Mouse (Mus musculus) hindbrain, embryonic 12.5 days (tissue): ENCODE results near the gene Fam131c. TPM values are rescaled to one million over a fixed set of nuclear protein-coding genes. Genes with fewer than 3 reads are reported as not detected.
A peak's percentile ranks its signal among the peaks of the same experiment; 100 is the strongest.

Source experiments
- ATAC-seq: fragments of 200-750 bp; cut with Nextera tagmentation; 2 replicates; pipeline ENCODE4 v1.8.0; 2017; ENCODE audit warnings: moderate TSS enrichment; ENCODE audit not compliant: low FRiP score
- H3K27ac ChIP-seq: fragments of 300-500 bp; sonication (generic); 2 replicates; pipeline ENCODE4 v1.5.1; 2016; ENCODE audit warnings: mild to moderate bottlenecking
- H3K27me3 ChIP-seq: fragments of 300-500 bp; sonication (generic); 2 replicates; pipeline ENCODE4 v1.6.1; 2016; ENCODE audit warnings: mild to moderate bottlenecking
- H3K36me3 ChIP-seq: fragments of 300-500 bp; sonication (generic); 2 replicates; pipeline ENCODE4 v1.6.1; 2016; ENCODE audit warnings: mild to moderate bottlenecking
- H3K4me1 ChIP-seq: fragments of 300-500 bp; sonication (generic); 2 replicates; pipeline ENCODE4 v1.6.1; 2016
- H3K4me2 ChIP-seq: fragments of 300-500 bp; sonication (generic); replicated peaks from 2 replicates; pipeline ENCODE4 v1.6.1; 2016; ENCODE audit warnings: mild to moderate bottlenecking
- H3K4me3 ChIP-seq: fragments of 300-500 bp; sonication (generic); 2 replicates; pipeline ENCODE4 v1.5.1; 2016; ENCODE audit warnings: mild to moderate bottlenecking
- H3K9ac ChIP-seq: fragments of 300-500 bp; sonication (generic); 2 replicates; pipeline ENCODE4 v1.6.1; 2016; ENCODE audit warnings: mild to moderate bottlenecking, moderate library complexity
- H3K9me3 ChIP-seq: fragments of 300-500 bp; sonication (generic); replicated peaks from 2 replicates; pipeline ENCODE4 v1.6.1; 2016; ENCODE audit warnings: mild to moderate bottlenecking
- WGBS: fragments of 180-500 bp; shearing (Covaris S2); methylation state at CpG from one replicate; pipeline ENCODE4 v1.1.7; 2016; 5-methylcytosine and 5-hydroxymethylcytosine counted together
- polyA plus RNA-seq: library from polyadenylated mRNA; unstranded; fragments of >200 nt; fragmentation: Nextera tagmentation; extraction: Ambion mirVana; gene quantifications from 2 replicates; pipeline ENCODE4 v1.2.1, GENCODE M21; 2016

Gene Fam131c
- polyA plus RNA-seq, 1 experiment from 2014 or later = 2.5 TPM

DNA sequence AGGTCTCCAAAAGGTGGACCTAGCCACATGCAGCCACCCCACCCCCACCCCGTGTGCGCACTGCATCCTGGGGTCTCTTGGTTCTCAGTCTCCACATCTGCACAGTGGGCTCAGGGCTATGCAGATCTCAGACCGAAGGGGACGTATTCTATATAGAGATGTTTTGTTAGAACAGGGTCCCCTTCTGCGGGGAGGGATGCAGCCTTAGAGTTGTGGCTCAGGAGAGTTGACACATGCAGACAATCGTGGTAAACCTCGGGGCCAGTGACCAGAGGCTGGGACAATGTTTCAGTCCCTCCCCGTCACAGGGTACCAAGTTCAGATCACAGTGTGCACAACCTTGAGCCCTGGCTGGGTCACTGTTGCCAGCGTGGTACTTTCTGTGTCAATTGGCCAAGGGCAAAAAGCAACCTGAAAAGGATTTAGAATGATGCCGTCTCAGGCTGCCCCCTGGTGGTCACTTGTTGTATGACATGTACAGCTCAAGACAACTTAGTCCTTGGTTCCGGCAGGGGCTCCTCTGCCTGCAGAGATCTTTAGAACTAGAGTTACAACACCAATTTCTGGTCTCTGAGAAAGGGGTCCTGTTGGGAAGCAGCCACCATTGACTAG lies 5.0 kb upstream of the Fam131c start:
- H3K27me3 ChIP-seq = peaks cover 61% of the 10 kb centered on the region
- peaks cover 13% of the 10 kb centered on the region for H3K4me1 ChIP-seq
- H3K9me3 ChIP-seq = no peaks in the 10 kb centered on the region
- H3K4me3 ChIP-seq = no peak overlapping the region
- H3K36me3 ChIP-seq = no peaks in the 10 kb centered on the region
- ATAC-seq = 0 out of 2 replicates have a peak, but pooled peaks have one; percentile 12
- 30% methylated on average over 11 of the region's 11 CpGs for WGBS
- no peak overlapping the region for H3K9ac ChIP-seq
- no peak overlapping the region for H3K4me2 ChIP-seq
- no peak overlapping the region for H3K27ac ChIP-seq

DNA sequence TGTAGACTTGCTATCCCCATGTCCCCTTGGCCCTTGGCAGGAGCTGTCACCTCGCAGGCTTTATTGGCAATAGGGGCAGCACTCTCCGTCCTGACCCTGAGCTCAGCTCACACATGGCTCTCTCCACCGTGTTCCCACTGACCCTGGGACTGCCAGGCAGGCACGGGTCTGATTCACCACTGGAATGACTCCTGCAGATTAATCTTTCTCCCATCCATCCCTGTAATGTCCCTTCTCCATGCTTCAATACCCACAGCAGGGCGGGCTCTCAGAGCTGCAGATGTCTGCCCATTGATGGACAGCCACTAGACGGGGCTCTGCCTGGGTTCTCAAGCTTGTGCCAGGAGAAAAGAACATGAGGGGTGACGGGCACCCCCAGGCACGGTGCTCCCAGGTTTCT lies 2.9 kb upstream of the Fam131c start:
- Histone ChIP-seq H3K4me3 (no peak overlapping the region), H3K9ac (no peak overlapping the region), H3K27me3 (peaks cover 77% of the 10 kb centered on the region), H3K4me1 (peaks cover 9% of the 10 kb centered on the region; the same call in 1 of the 2 replicates), H3K4me2 (no peak overlapping the region), H3K27ac (no peak overlapping the region), H3K9me3 (no peaks in the 10 kb centered on the region), H3K36me3 (no peaks in the 10 kb centered on the region)
- 49% methylated on average over 8 of the region's 8 CpGs for WGBS
- ATAC-seq = no peak

- Histone ChIP-seq H3K4me1 (peaks cover 9% of the 10 kb centered on the region; the same call in 1 of the 2 replicates), H3K36me3 (no peaks in the 10 kb centered on the region), H3K27me3 (peaks cover 81% of the 10 kb centered on the region), H3K9ac (no peak overlapping the region), H3K4me2 (no peak overlapping the region), H3K9me3 (no peaks in the 10 kb centered on the region), H3K27ac (no peak overlapping the region), H3K4me3 (no peak overlapping the region)
- WGBS = 43% methylated on average over 7 of the region's 7 CpGs
- ATAC-seq = no peak
Measured at GRCm38 (mm10) chr4:141365876-141366275, 2.1 kb upstream of the Fam131c start.

DNA sequence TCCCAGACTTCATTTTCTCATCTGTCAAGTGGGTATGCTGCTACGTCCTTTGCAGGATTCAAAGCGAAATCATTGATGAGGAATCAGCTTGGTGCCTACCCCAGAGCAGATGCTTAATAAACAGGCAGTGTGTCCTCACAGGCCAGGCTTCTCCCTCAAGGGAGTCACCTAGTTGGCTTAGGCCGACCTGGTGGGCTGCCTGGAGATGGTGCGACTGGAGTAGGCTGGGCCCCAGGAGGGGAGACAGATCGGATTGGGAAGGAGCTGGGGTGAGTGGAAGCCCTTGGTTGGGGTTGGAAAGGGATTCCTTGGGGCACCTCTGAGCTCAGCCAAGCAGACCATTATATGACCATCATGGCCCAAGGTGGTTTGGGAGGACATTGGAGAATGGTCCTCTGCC lies 4.4 kb downstream of the Fam131c start:
- Histone ChIP-seq H3K27ac (no peak overlapping the region), H3K4me3 (no peak overlapping the region), H3K4me2 (no peak overlapping the region), H3K4me1 (peaks cover 9% of the 10 kb centered on the region; the same call in 1 of the 2 replicates), H3K36me3 (no peaks in the 10 kb centered on the region), H3K27me3 (peaks cover 26% of the 10 kb centered on the region), H3K9ac (no peak overlapping the region), H3K9me3 (no peaks in the 10 kb centered on the region)
- ATAC-seq = no peak
- 86% methylated on average over 5 of the region's 5 CpGs for WGBS

- H3K36me3 ChIP-seq = no peaks in the 10 kb centered on the region
- H3K9ac ChIP-seq = no peak overlapping the region
- 52% methylated on average over 8 of the region's 8 CpGs for WGBS
- no peak overlapping the region for H3K4me3 ChIP-seq
- no peak for ATAC-seq
- peaks cover 13% of the 10 kb centered on the region for H3K4me1 ChIP-seq
- no peaks in the 10 kb centered on the region for H3K9me3 ChIP-seq
- no peak overlapping the region for H3K27ac ChIP-seq
- H3K4me2 ChIP-seq = no peak overlapping the region
- peaks cover 44% of the 10 kb centered on the region for H3K27me3 ChIP-seq
Measured at GRCm38 (mm10) chr4:141379674-141380073, 11.7 kb downstream of the Fam131c start.

- no peaks in the 10 kb centered on the region for H3K9me3 ChIP-seq
- peak; percentile 50; the same call in 1 of the 2 replicates for ATAC-seq
- under 1% methylated on average over 25 of the region's 25 CpGs for WGBS
- H3K27me3 ChIP-seq = peaks cover 51% of the 10 kb centered on the region
- peak overlapping the region; percentile 56 for H3K9ac ChIP-seq
- no peak overlapping the region for H3K27ac ChIP-seq
- peak overlapping the region; percentile 34 for H3K4me3 ChIP-seq
- H3K36me3 ChIP-seq = no peaks in the 10 kb centered on the region
- H3K4me1 ChIP-seq = peaks cover 13% of the 10 kb centered on the region
- H3K4me2 ChIP-seq = peak overlapping the region; percentile 63
Measured at GRCm38 (mm10) chr4:141382406-141382805, 14.4 kb downstream of the Fam131c start.

GRCm38 (mm10) chr4:141385275-141385674 lies 17.3 kb downstream of the Fam131c start:
- Histone ChIP-seq H3K27ac (no peak overlapping the region), H3K4me1 (peaks cover 13% of the 10 kb centered on the region), H3K27me3 (peaks cover 50% of the 10 kb centered on the region), H3K36me3 (no peaks in the 10 kb centered on the region), H3K9ac (no peak overlapping the region), H3K9me3 (no peaks in the 10 kb centered on the region), H3K4me2 (no peak overlapping the region), H3K4me3 (no peak overlapping the region)
- no peak for ATAC-seq
- WGBS = under 1% methylated on average over 7 of the region's 7 CpGs

- H3K4me2 ChIP-seq = no peak overlapping the region
- no peaks in the 10 kb centered on the region for H3K9me3 ChIP-seq
- H3K4me3 ChIP-seq = no peak overlapping the region
- H3K4me1 ChIP-seq = peaks cover 13% of the 10 kb centered on the region
- 74% methylated on average over 7 of the region's 7 CpGs for WGBS
- H3K27ac ChIP-seq = no peak overlapping the region
- H3K27me3 ChIP-seq = peaks cover 42% of the 10 kb centered on the region
- no peak overlapping the region for H3K9ac ChIP-seq
- no peaks in the 10 kb centered on the region for H3K36me3 ChIP-seq
- ATAC-seq = no peak
Measured at GRCm38 (mm10) chr4:141386150-141386549, 18.1 kb downstream of the Fam131c start.

DNA sequence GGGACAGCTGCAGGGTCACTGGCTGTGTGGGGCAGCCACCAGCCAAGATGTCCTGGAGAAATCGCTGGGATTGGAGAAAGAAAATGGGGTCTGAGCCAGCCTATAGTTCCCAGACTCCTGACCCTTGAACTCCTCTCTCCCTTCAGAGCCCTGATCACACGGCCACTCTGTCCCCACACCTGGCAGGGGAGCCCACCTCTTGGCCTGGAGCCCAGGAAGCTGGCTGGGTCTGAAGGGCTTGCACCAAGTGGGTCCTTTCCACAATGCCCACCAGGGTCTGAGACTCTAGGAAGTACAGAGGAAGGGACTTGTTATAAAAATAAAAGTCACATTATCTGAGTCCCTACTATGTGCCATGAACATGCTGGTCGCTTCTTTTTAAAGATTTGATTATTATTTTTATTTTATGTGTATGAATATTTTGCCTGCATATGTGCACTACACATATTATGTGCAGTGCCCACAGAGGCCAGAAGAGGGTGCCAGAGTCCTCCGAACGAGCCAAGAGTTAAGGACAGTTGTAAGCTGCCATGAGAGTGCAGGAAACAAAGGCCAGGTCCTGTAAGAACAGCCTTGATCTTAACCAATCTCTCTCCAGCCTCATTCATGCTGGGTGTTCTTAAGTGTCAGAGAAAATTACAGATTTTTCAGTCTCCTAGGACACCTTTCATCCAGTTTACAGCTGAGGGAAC lies 19.2 kb downstream of the Fam131c start:
- Histone ChIP-seq H3K9ac (no peak overlapping the region), H3K36me3 (no peaks in the 10 kb centered on the region), H3K9me3 (no peaks in the 10 kb centered on the region), H3K4me3 (no peak overlapping the region), H3K27me3 (peaks cover 37% of the 10 kb centered on the region), H3K4me2 (no peak overlapping the region), H3K4me1 (peaks cover 10% of the 10 kb centered on the region), H3K27ac (no peak overlapping the region)
- 20% methylated on average over 5 of the region's 5 CpGs for WGBS
- ATAC-seq = peak; percentile 18; the same call in 1 of the 2 replicates

- no peaks in the 10 kb centered on the region for H3K9me3 ChIP-seq
- no peak overlapping the region for H3K4me3 ChIP-seq
- no peak for ATAC-seq
- H3K27me3 ChIP-seq = peaks cover 30% of the 10 kb centered on the region
- no peak overlapping the region for H3K27ac ChIP-seq
- H3K4me2 ChIP-seq = no peak overlapping the region
- H3K4me1 ChIP-seq = peaks cover 4% of the 10 kb centered on the region
- 70% methylated on average over 5 of the region's 5 CpGs for WGBS
- H3K9ac ChIP-seq = no peak overlapping the region
- no peaks in the 10 kb centered on the region for H3K36me3 ChIP-seq
Measured at GRCm38 (mm10) chr4:141387933-141388332, 19.9 kb downstream of the Fam131c start.

DNA sequence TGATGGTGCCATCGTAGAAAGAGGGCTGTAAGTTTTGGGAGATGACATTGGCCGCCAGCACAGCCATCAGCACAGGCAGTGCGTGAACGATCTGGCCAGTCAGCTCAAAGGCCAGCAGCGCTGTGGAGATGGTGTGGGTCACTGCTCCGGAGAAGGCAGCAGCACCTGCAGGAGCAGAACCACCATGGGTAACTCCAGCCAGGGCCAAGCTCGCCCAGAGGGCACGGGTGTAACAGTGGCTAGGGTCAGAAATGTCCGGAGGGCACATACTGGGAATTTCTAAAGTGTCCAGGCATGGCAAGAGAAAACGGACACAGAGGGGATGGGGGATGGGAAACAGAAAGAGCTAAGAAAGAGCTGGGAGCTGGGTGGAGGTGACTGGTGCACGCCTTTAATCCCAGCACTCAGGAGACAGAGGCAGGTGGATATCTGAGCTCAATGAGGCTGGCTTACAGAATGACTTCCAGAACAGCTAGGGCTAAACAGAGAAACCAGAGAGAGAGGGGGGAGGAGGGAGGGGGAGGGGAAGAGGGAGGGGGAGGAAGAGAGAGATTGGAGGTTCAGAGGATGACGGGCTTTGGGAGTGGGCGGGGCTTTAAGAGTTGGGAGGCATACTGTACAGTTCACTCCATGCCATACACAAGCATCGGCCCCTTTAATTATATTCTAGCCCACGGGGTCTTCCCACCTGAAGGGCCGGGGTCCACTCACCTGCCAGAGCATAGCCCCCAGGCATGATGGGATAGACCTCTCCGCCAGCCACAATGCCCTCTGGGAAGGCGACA lies 21.5 kb downstream of the Fam131c start:
- Histone ChIP-seq H3K4me1 (no peaks in the 10 kb centered on the region), H3K9me3 (no peaks in the 10 kb centered on the region), H3K27me3 (peaks cover 16% of the 10 kb centered on the region), H3K4me2 (no peak overlapping the region), H3K36me3 (no peaks in the 10 kb centered on the region), H3K4me3 (no peak overlapping the region), H3K9ac (no peak overlapping the region), H3K27ac (no peak overlapping the region)
- ATAC-seq = no peak
- 69% methylated on average over 18 of the region's 18 CpGs for WGBS

DNA sequence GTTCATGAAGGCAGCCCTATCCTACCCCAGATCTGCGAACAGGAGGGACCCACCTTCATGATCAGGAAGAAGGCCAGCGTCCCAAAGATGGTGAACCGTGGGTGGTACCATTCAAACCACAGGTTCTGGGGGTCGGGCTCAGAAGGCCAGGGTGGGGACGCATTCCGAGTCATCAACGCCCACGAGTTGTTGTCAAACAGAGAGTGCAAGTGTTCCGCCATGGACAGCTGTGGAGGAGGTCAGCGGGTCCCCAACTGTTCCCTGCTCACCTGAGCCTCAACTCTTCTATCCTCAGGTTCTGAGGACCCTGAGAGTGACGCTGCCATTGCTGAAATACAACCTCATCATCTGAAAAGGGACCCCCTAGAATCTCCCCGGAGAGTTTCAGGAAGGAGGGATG lies 23.3 kb downstream of the Fam131c start:
- Histone ChIP-seq H3K4me1 (no peaks in the 10 kb centered on the region; the same call in 1 of the 2 replicates), H3K4me3 (no peak overlapping the region), H3K4me2 (no peak overlapping the region), H3K9ac (no peak overlapping the region), H3K36me3 (no peaks in the 10 kb centered on the region), H3K27me3 (peaks cover 24% of the 10 kb centered on the region), H3K9me3 (no peaks in the 10 kb centered on the region), H3K27ac (no peak overlapping the region)
- WGBS = 86% methylated on average over 12 of the region's 12 CpGs
- ATAC-seq = no peak
